Mouse (Mus musculus) adrenal gland, adult 8-10 months (tissue): Measurements from ENCODE around the gene Pemt. TPM values are rescaled to one million over a fixed set of nuclear protein-coding genes. Genes with fewer than 3 reads are reported as not detected.

Source experiments
- DNase-seq: peaks from one replicate; pipeline ENCODE4 v3.0.0; 2022
- total RNA-seq, 4 experiments: library from RNA; stranded (reverse); gene quantifications; 2 replicates each; pipeline ENCODE4 v1.2.4; 2022

The Pemt gene
- 1 to 10 TPM; 4.9 to 9.5 (median 7.8) TPM for total RNA-seq

DNA sequence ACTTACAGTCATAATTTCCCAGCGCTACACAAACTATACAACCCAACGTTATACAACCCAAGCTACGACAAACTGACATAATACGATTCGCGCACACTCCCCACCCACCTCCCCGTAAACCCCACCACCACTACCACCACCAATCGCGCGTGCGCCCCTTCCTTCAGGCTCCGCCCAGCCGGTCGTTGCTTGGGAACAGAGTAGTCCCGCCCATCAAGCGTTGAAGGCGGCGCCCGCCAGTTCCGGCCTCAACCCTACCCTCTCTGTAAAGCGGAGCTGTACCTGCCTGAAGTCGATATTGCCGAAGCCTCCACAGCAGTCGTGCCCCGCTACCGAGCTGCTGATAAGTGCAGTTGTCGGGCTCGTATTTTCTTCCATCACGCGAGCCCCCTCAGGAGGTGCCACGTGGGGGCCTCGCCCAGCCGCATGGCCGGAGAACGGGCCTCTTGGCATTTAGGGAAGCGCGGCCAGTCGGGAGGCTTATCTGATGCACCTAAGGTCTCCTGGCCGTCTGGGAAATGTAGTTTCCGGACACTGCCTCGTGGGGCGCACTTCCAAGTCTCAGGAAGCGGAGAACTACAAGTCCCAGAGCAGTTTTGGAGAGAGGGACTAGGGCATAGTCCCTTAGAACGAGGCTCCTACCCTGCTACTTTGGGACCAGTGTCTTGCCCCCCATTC, at the start of gene Pemt:
Gene Pemt (minus strand): TSS at position 432 of the 678 bp plus-strand sequence.
- peak; percentile 95 for DNase-seq

DNA sequence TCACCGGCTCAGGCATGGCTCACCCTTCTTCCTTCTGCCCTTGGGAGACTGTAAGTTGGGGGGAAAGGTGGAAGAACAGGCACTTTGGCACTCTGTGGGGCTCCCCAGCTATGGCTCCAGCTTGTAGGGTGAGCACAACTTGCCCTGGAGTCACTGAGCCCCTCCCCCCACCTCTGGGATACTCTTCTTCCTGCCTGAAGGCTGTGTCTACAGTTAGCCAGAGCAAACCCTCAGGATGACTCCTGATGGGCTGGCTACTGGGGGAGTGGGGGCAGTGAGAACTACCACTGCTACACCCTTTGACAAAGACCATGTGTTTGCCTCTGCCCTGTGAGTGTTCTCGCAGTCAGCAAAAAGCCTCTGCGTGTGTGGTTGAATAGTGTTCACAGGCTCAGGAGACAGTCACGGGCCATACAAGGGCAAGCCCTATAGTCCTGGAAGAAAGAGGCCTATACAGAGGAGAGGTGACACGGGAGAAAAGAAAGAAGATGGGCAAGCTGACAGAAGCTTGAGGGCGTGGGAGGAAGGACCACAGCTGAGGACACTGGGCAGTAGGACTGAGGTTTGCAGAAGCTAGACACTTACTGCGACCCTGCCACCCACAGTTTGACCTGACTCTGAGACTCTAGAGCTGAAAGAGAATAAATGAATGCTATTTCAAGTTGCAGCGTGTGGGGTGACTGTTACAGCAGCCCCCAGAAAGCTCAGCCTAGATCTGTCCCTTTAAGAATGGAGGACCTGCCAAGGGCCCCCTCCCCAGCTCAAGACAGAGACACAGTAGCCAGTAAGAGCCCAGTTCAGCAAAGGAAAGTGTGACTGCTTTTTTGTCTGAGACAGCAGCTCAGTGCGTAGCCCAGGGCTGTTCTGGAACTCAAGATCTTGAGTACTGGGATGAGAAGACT, 48.9 kb upstream of the Pemt start:
- no peak for DNase-seq

DNA sequence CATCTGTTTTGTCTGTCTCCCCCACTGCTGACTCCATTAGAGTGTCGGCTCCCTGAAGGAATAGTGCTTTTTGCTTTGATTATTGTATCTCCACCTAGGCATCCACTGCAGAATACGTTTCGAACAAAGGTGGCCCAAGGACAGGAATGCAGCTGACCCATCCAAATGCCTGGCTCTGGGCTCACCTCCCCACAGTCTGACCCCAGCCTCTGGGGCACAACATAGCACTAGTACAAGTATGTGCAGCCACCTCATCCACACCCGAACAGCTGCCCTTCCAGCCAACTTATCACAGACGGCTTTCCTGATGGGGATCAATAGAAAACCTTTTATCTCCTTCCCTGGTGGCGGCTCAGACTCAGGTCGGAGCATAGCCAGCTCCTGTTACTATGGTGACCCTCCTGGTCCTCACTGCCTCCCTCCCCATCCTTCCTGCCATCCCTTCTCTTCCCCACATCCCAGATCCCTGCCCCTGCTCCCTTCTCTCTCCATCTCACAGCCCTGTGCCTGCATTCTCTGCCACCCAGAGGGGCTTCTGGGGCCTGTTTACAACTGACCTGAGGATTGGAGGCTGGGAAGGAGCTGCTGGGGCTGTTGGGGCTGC, 47.8 kb upstream of the Pemt start:
- DNase-seq, result no peak

DNA sequence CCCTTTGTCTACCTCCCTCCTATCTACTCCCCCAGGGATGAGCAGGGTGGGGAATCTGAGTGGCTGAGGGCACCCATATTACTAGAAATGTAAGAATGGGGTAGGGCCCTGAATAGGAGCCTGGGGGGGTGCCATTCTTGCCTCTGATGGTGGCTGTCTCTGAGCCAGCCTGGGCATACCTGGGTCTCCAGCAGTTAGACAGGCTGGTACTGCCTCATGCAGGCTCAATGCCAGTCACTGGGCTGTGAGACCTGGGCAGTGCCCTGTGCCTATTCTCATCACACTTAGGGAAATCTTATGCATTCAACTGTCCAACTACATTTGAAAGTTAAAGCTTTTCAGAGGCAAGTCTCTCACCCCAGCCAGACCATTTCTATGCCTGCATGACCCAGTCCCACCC, 46.9 kb upstream of the Pemt start:
- no peak for DNase-seq

DNA sequence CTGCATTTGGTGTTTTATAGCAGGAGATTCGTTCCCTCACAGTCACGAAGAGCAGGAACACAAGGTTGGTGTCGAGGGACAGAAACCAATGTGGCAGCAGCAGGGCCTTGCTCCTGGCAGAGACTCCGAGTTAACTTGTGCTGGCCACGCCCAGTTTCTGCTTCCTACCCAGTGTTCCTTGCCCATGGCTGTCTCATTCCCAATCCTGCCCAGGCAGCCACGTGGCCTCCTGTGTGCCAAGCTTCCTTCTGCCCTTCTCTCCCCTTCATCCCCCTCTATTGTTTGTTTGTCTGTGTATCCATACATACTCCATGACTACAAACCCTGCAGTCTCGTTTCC, 45.1 kb upstream of the Pemt start:
- no peak for DNase-seq

DNA sequence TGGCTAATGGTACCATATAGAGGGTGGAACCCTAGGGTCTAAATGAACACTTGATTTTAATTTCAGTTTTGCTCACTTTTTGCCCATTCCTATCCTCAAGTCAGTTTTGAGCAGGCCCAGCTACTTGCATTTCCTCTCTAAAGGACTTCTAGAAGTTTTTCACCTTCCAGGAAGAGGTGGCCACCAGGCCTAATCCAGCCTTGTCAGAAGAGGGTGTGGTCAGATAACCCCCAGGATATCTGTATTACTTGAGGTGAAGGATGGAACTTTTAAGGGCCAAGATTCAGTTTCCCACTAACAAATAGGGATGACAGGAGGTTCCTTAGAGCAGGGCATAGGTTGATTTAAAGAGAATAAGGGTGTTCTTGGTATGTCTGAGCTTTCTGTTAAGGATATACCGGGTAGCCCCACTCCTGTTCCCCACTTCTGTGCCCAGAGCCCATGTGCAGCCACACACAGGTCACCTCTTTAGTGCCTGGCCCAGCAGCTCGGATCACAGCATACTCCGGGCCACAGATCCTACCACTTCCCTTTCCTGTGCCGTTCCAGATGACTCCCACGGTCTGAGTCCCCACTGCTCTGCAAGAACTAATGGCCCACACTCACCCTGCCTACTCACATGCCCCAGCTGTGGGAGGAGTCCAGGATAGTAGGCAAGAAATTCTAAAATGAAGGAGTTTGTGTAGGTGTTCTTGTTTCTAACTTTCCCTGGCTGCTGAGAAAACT, 44.6 kb upstream of the Pemt start:
- no peak for DNase-seq

DNA sequence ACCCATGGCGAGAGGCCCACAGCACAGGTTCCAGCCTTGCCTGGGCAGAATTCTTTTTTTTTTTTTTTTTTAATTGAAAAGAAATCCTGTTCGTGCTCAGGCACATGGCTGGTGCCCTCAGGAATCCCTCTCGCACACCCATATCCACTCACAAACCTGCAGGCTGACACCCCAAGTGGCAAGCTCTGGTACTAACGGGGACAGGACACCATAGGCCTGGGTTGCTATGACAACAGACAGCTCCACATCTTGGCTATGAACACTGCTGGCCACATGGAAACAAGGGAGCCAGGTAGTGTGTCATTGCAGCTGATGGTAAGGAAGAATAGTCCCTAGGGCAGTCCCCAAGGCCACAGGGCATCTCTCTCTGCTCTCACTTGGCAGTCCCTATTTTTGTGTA, 42.7 kb upstream of the Pemt start:
- DNase-seq, result no peak

DNA sequence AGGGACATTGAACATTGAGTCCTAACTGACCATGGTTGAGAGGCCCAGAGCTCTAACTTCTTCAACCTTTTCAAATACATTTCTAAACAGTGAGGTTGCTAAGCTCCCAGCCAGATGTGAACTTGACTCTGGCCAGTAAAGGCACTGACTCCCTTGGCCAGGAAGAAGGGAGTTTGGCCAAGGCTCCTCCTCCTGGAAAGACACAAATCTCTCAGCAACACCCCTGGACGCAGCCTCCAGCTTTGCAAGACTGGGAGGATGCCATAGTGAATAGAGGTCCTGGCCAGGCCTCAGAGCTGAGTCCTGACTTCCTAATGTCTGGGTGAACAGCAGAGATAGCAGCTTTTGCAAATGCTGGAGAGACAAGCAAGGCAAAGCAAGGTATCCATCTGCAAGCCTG, 40.4 kb upstream of the Pemt start:
- no peak for DNase-seq

DNA sequence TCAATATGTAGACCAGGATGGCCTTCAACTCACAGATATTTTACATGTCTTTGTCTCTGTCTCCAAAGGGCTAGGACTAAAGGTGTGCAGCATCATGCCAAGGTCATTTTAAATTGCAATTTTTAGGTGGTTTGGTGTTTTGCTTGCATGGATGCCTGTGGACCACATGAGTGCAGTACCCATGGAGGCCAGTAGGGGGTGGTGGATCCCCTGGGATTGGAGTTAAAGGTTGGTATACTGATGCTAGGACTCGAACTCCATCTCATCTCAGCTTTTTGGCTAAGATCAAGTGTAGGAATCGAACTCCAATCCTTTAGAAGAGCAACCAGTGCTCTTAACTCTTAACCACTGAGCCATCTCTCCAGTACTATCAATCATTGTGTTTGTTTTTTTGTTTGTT, 38.3 kb upstream of the Pemt start:
- DNase-seq, result no peak

DNA sequence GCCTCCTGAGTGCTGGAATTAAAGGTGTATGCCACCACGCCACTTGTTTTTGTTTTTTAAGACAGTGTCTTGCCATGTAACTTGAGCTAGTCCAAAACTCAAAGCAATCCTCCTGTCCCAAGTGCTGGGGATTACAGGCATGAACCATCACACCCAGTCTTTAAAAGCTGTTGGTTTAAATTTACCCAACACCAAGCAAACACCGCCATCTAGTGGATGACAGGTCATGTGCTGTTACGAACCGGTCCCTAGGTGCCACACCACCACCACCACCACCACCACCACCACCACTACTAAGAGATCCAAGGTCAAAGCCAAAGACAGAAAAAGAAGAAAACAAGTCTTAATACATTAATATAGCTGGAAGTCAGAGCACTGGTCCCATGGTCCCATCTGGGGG, 30.5 kb upstream of the Pemt start:
- peak; percentile 40 for DNase-seq

DNA sequence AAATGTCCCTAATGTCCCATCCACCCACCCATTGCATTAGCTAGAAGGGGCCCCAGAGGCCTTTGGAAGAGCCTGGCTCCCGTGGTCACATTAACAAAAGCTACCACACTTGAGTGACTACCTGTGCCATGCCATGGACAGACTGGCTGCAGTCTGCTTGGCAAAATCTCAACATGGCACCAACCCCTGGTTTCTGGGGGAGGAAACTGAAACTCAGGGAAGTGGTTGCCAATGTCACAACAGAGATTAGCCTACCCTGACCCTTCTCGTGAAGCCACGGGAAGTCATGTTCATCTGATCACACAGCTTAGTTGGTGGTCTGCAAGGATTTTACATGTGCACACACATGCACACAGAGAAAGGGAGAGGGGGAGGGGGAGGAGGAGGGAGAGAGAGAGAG, 29.9 kb upstream of the Pemt start:
- DNase-seq, result no peak

DNA sequence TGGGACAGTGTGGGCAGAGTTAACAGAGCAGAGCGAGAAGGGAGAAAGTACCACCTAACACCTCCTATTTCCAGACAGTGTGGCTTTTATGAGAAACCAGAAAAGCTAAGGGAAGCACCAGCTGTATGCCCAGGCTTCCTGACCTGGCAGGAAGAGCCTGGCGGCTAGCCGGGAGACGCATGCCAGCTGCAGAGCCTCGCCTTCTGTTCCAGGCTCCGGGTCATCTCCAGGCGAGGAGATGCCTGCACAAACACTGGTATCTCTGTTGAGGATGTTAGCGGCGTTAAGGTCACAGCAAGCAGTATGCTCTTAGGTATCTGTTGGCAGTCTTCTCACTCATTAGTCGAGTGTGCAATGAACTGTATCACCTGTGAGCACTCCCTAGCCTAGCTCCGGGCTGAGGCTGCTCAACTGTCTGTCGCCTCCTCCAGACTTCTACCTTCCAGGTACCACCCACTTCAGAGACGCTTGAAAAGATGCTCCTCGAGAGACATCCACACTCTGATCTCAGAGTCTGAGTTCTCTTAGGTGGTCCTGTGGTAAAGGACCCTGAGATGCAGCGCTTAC, 27.7 kb upstream of the Pemt start:
- DNase-seq, result no peak

DNA sequence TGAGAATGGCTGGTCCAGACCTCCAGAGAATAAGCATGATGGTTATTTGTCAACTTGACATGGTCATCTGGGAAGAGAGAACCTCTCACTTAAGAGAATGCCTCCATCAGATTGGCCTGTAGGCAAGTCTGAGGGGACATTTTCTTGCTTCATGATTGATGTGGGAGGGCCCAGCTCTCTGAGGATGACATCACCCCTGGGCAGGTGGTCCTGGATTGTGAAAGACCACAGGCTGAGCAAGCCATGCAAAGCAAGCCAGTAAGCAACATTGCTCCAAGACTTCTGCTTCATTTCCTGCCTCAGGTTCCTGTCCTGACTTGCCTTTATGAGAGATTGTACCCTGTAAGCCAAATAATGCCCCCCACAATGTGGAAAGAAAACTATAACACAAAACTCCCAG, 26.8 kb upstream of the Pemt start:
- DNase-seq, result no peak

DNA sequence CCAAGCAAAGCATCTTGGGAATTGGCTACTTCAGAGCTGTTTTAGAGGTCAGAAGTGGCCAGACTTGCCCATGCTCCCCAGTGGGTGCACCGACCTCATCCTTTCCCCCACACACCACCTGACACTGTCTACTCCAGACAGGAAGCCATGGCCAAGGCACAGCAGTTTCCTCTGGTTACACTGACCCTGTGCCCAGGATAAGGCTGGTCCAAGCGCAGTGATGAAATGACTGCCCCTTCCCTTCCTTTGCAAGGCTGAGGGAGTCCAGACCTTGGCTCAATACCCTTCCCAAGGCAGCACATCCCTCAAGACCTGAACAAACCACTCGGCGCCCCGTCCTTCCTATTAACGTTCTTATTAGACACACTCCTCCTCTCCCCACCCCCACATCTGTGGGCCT, 24.9 kb upstream of the Pemt start:
- peak; percentile 25 for DNase-seq

DNA sequence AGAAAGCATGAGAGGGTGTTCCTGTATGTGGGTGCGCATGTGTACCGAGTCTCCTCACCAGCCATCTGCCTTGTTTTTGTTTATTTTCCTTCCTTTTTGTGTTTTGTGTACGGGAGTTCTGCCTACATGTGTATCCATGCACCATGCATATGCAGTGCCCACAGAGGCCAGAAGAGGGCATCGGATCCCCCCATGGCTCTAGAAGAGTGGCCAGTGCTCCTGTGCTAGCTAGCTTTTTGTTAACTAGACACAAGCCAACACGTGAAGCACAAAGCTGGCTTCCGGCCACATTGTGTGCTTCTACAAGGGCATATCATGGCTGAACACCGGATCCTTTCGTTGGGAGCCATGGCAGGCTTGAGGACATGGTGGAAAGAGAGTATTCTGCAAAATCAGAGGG, 24.3 kb upstream of the Pemt start:
- DNase-seq, result no peak

DNA sequence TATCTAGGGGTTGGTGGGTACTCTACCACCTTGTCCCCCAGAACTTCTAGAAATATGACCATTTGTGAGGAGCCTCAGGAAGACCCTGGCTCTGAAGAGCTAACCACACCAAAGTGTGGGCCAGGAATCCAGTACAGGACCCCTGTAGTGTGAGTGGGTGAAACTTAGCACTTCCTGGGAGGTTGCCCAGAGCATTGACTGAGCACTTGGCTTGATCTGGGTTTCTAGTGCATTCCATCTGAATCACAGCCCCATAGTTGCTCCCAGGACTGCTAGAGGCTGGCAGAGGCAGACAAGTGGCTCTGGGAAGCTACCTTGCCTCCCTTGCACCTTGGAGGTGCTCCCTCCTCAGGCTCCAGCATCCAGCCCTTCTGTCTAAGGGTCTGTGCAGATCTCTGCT, 22.3 kb upstream of the Pemt start:
- no peak for DNase-seq

DNA sequence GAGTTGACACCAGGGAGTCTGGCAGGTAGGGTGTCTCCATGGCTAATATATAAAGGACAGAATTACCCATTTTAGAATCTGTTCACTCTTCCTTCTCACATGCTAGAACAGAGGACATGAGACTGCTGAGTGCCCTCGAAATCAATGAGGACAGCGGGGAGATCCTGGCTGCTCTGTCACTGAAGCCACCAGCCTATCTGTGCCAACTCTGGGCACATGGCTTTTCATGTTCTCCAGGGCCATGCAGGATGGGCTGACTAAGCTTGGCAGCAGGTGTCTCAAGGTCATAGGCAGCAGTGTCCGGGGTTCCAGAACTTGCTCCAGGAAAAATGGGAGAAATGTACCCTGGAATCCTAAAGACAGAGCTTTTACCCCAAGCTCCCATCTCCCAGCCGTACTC, 21.4 kb upstream of the Pemt start:
- no peak for DNase-seq

DNA sequence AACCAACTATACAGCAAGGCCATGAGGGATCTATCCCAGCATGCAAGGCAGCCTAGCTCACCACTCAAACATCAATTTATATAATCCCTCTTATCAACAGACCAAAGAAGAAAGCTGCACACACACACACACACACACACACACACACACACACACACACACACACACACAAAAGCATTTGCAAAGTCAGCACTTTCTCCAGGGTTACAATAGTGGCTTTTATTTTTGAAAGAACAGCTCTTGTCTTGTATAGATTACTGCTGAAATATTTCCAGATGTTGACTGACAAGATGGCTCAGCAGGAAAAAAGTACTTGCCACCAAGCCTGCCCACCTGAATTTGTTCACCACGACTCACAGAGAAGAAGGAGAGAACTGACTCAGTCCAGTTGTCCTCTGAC, 19.0 kb upstream of the Pemt start:
- DNase-seq, result no peak

DNA sequence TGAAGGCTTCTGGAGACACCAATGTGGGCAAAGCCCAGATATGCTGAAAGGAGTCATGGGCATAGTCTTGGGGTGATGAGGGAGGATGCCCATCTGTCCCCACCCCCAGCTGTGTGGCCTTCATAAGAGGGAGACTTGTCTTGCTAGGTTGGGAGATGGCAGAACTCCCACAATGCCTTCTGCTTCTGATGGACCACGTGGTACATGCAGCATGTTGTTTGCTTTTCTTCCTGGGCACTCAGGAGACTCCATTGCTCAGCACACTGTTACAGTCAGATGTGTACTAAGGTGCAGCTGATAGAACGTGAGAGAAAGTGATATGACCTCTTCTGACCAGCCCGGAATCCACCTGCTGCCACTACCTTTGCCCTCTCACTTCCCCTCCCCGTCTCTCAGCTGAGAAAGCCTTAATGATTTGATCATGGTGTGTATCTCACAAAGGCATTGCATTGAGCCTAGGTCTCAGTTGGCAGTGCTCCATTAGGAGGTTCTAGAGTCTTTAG, 15.3 kb upstream of the Pemt start:
- DNase-seq, result no peak

DNA sequence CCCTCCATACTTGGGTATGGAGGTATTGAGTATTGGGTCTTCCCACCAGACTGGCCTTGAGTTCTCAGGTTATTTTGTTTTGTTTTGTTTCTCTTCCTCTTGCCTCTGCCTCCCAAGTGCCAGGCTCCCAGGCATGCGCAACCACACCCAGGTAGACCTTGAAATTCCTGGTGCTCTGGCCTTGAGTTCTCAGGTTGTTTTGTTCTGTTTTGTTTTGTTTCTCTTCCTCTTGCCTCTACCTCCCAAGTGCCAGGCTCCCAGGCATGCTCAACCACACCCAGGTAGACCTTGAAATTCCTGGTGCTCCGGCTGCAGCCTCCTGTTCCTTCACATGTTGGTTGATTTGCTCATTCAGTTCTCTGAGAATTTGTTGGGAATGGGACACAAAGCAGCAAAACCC, 13.7 kb upstream of the Pemt start:
- DNase-seq, result no peak

DNA sequence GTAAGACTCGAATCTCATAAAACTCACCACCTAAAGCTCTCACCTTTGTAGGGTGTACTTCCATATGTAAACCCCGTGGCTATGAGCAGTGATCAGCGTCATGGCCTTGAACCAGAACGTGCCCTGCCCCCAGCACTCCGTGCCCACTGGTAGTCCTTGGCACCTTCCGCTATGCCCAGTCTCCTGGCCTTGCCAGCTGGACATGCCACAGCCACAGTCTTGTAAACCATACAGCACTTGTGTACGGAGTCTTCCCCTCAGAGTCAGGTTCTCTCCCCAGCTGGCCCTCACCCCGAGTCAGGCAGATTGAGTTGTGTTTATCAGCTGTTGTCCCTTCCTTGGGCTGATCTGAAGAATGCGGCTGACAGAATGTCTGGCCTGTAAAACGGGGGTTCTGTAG, 12.2 kb upstream of the Pemt start:
- no peak for DNase-seq

DNA sequence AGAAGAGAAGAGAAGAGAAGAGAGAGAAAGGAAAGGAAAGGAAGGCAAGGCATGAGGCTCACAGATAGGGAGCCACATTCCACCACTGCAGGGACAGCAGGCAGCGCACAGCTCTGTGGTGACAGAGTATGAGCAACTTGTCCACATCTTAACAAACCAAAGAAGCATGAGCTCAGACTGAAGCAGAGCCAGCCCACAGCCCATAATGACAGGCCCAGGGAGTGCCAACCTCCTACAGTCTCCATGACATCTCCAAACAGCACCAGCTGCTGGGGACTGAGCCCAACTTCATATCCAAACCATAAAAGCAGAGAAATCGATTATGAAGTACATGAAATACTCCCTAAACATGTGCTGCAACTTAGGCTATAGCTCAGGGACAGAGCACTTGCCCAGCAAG, 11.7 kb upstream of the Pemt start:
- no peak for DNase-seq

DNA sequence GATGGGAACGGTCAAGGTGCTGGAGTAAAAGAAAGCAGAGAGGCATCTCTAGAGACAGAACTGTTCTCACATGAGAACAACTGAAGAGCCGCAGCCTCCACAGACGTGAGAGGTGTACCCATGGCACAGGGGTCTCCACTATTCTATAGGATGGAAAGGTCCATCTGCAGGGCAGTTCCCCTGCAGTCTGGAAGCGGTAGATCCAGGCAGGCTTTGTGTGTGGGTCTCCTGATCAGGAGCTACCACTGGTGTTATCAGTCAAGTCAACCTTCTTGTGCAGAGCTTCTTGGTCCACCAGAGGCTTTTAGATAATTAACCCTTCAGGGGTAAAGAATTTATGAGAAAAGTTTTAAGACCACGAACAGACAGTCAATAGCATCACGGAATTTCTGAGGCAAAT, 10.2 kb upstream of the Pemt start:
- DNase-seq, result no peak
